Mouse (Mus musculus) small intestine, adult 2 months (tissue): ENCODE data around the gene Igtp. TPM values are rescaled to one million over a fixed set of nuclear protein-coding genes. Genes with fewer than 3 reads are reported as not detected.

Experiments used
- H3K27ac ChIP-seq: fragments of 200-500 bp; 2 replicates; pipeline ENCODE4 v1.5.1; 2012; ENCODE audit warnings: low read depth, low read length, control low read depth, inconsistent platforms; ENCODE audit not compliant: insufficient read depth
- H3K27me3 ChIP-seq: fragments of 200-500 bp; 2 replicates; pipeline ENCODE4 v1.6.1; 2012; ENCODE audit warnings: mild to moderate bottlenecking, moderate library complexity, low read length, inconsistent platforms; ENCODE audit not compliant: control insufficient read depth, insufficient read depth
- H3K36me3 ChIP-seq: fragments of 200-500 bp; 2 replicates; pipeline ENCODE4 v1.6.1; 2012; ENCODE audit warnings: mild to moderate bottlenecking, low read length, control low read depth, inconsistent platforms; ENCODE audit not compliant: control insufficient read depth, insufficient read depth
- H3K4me1 ChIP-seq: fragments of 200-500 bp; 2 replicates; pipeline ENCODE4 v1.6.1; 2012; ENCODE audit warnings: low read length, inconsistent platforms, mixed read lengths; ENCODE audit not compliant: control insufficient read depth, insufficient read depth, insufficient read length
- H3K4me3 ChIP-seq: fragments of 200-500 bp; 2 replicates; pipeline ENCODE4 v1.5.1; 2012; ENCODE audit warnings: low read depth, mild to moderate bottlenecking, control low read depth, inconsistent platforms, low read length, moderate library complexity
- CTCF ChIP-seq: fragments of 200-500 bp; IDR thresholded peaks from 2 replicates; pipeline ENCODE4 v1.5.1; 2012; ENCODE audit warnings: low read depth, mild to moderate bottlenecking, control low read depth, inconsistent platforms, low read length, moderate library complexity, mixed read lengths; ENCODE audit not compliant: insufficient replicate concordance, insufficient read length; ENCODE audit errors: extremely low read depth
- POLR2A ChIP-seq: fragments of 200-500 bp; IDR thresholded peaks from 2 replicates; pipeline ENCODE4 v1.6.1; 2012; ENCODE audit warnings: low read depth, mild to moderate bottlenecking, control low read depth, inconsistent platforms, low read length, moderate library complexity
- WGBS: fragments of 180-500 bp; shearing (Covaris S2); methylation state at CpG from one replicate; pipeline ENCODE4 v1.1.7; 2018; 5-methylcytosine and 5-hydroxymethylcytosine counted together
- polyA plus RNA-seq: library from polyadenylated mRNA; depleted of rRNA; stranded (reverse); fragments of >200 nt; gene quantifications from 2 replicates; pipeline ENCODE4 v1.2.3, GENCODE M21; 2012; rRNA removed

Igtp gene
- polyA plus RNA-seq, 1 experiment: 27.7 TPM

DNA sequence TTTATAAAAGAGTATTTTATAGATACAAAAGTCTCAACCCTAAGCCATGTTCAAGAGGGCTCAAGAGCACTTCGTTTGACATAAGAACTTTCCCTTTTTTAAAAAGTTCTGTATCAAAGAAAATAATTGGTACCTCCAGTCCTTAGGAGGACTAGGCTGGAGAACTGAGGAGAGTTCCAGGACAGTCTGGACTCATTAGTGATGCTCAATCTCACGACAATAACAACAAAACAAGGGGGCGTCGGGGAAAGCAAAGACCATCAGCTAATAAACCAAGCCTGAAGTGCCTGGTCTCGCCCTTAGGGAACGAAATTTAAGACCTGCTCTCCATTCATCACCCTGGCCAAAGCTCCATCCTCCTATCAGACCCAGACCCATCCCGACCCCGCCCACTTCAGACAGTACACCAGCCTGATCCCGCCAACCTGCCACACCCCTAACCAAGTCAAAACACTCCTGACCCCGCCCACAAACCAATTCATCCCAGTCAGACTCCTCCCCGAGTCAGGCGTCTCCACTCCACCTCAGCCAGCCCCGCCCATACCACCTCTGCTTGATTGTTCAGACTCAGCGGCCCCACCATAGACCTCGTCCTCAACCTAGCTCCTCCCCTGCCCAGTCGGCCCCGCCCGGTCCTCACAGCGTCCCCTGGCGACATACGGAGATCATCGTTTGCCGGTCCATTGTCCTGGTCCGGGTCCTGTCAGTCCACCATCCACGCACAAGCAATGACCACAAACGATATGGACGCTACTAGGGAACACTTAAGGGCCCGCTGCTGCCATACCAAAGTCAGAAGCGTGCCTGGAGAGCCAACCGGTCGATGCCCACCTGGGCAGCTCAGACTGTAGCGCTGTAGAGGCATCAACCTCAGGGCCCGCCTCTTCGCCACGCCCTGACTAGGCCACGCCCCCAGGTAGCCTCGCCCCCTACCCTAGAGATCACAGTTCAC lies 39.8 kb downstream of the Igtp start:
- WGBS: 3% methylated on average over 37 of the region's 37 CpGs
- Histone ChIP-seq H3K36me3 (no peaks in the 10 kb centered on the region), H3K4me3 (peak overlapping the region; percentile 70)

DNA sequence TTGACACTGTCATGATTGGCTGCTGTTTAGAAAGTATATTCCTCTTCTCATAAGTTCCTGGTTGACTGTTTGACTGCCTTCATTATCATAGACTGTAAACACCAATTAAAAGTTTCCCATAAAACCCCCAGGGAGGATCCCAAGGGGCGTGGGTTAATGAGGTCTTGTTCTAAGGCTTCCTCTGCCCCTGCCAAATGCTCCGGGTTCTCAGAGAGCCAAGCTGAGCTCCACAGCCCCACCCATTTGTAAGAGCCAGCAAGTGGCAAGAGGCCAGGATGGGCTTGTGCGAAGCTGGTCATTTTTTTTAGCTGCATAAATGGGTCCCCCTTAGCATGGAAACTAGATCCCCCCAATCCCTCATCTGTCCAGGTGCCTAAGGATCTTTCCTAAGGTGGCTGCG lies 47.9 kb downstream of the Igtp start:
- Histone ChIP-seq H3K4me1 (no peaks in the 10 kb centered on the region), H3K27me3 (no peaks in the 10 kb centered on the region), H3K36me3 (no peaks in the 10 kb centered on the region), H3K27ac (no peak overlapping the region), H3K4me3 (no peak overlapping the region)
- 25% methylated on average over 4 of the region's 4 CpGs for WGBS
- TF ChIP-seq POLR2A: no peak
- no peak for TF ChIP-seq CTCF

More for the DNA sequence above, 39.8 kb downstream of the Igtp start:
- Histone ChIP-seq H3K27me3 (no peaks in the 10 kb centered on the region), H3K27ac (peak overlapping the region; percentile 17; the same call in 1 of the 2 replicates), H3K4me1 (peaks cover 10% of the 10 kb centered on the region)
- TF ChIP-seq POLR2A (no peak), CTCF (peak; percentile 51; the same call in 1 of the 2 replicates)

DNA sequence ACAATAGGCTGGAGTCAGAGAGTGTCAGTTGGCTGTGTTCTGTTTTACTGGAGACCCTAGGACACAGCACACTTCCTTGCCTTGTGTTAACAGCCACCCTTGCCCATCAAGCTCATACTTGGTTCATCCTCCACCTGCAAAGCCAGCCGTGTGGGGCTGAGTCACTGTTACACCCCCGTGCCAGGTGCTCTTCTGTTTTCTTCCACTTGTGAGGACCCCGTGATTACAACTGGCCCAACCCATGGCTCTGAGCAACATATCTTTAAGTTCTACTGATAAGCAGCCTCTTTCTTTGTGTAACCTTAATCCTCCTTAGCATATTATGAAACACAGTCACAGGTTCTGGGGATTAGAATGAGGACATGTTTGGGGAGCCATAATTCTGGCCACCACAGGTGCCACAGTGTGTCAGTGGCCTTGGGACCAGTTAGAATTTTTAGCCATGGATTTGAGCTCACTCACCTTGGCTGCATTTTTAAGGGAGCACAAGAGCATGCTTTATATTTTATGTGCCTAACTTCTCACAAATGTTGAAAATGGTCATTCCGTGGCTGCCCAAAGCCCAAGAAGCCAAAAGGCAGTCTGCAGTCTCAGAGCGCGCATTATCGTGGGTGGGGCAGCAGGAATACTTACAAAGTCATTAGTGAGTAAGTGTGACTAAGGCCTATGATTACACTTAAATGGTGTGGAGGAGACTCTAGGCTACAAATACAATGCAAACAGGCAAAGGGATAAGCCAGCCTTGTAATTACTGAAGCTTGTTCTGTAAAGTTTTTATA lies 50.0 kb downstream of the Igtp start:
- no peaks in the 10 kb centered on the region for H3K4me1 ChIP-seq
- 43% methylated on average over 7 of the region's 7 CpGs for WGBS
- H3K27ac ChIP-seq: no peak overlapping the region
- no peaks in the 10 kb centered on the region for H3K27me3 ChIP-seq
- H3K4me3 ChIP-seq: no peak overlapping the region
- no peaks in the 10 kb centered on the region for H3K36me3 ChIP-seq
- TF ChIP-seq CTCF: no peak
- no peak for TF ChIP-seq POLR2A

DNA sequence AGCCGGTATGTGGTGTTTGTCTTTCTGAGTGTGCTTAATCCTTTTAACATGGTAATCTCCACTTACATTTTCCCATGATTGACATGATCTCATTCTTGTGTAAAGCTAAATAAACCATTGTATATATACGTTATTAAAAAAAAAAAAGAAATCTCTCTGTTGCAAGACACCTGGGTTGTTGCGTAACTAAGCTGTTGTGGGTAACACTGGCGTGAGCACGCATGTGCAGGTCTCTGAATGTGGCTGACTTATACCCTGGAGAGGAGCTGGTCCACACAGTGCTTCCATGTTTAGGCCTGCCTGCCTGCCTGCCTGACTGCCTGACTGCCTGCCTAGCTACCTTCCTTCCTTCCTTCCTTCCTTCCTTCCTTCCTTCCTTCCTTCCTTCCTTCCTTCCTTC lies 51.2 kb downstream of the Igtp start:
- TF ChIP-seq CTCF (no peak), POLR2A (no peak)
- WGBS: 44% methylated on average over 5 of the region's 5 CpGs
- no peak overlapping the region for H3K4me3 ChIP-seq

DNA sequence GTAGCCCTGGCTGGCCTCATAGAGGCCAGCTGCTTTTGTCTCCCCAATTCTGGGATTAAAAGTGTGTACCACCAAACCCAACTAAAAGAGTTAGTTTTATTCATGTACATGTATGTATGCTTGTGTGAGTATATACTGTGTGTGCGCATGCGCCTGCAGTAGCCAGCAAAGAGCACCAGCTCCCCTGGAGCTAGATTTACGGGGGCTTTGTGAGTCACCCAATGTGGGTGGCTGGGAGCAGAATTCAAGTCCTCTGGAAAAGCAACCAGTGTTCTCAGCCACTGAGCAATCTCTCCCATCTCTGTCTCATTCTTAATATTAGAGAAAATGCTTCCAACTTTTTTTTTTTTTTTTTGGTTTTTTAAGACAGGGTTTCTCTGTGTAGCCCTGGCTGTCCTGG lies 55.1 kb downstream of the Igtp start:
- 94% methylated on average over 3 of the region's 3 CpGs for WGBS
- Histone ChIP-seq H3K27ac (no peak overlapping the region), H3K4me3 (no peak overlapping the region), H3K36me3 (no peaks in the 10 kb centered on the region), H3K27me3 (no peaks in the 10 kb centered on the region), H3K4me1 (no peaks in the 10 kb centered on the region)
- no peak for TF ChIP-seq POLR2A
- TF ChIP-seq CTCF: no peak

More for the DNA sequence above, 51.2 kb downstream of the Igtp start:
- no peaks in the 10 kb centered on the region for H3K36me3 ChIP-seq
- H3K4me1 ChIP-seq: no peaks in the 10 kb centered on the region
- no peak overlapping the region for H3K27ac ChIP-seq
- no peaks in the 10 kb centered on the region for H3K27me3 ChIP-seq

Other genes starting within 250 kb of the Igtp start
- gene Larp1, start 190.5 kb upstream of the Igtp start, polyA plus RNA-seq: 16.9 and 25.9 TPM in 2 replicates
- gene Gm12248, start 106.4 kb upstream of the Igtp start, polyA plus RNA-seq: 0.18 and 0.23 TPM in 2 replicates
- gene Cnot8, start 95.4 kb upstream of the Igtp start, polyA plus RNA-seq: 15.1 and 26.6 TPM in 2 replicates
- 2.5 and 3.5 TPM in 2 replicates for gene Gemin5, start 31.0 kb upstream of the Igtp start, polyA plus RNA-seq
- gene Mrpl22, start 27.9 kb upstream of the Igtp start, polyA plus RNA-seq: 8.3 and 13.9 TPM in 2 replicates
- gene Irgm2, start 62 bp downstream of the Igtp start, polyA plus RNA-seq: 7.1 and 22.7 TPM in 2 replicates
- gene 4930438A08Rik, start 75.2 kb downstream of the Igtp start, polyA plus RNA-seq: 0.28 and 0.71 TPM in 2 replicates
- 14.1 and 15.8 TPM in 2 replicates for gene Zfp692, start 107.5 kb downstream of the Igtp start, polyA plus RNA-seq
- 17.5 and 17.8 TPM in 2 replicates for gene Zfp672, start 130.8 kb downstream of the Igtp start, polyA plus RNA-seq
- gene Sh3bp5l, start 131.2 kb downstream of the Igtp start, polyA plus RNA-seq: 14.9 and 22.7 TPM in 2 replicates
- 1,520 and 2,382 TPM in 2 replicates for gene Lypd8, start 179.5 kb downstream of the Igtp start, polyA plus RNA-seq
- 0.63 and 1.0 TPM in 2 replicates for gene 1810065E05Rik, start 221.6 kb downstream of the Igtp start, polyA plus RNA-seq
- not detected in 2 replicates for gene Gm12253, start 233.0 kb downstream of the Igtp start, polyA plus RNA-seq